Mouse (Mus musculus) left cerebral cortex, postnatal 25 days (tissue): ENCODE results near the gene Rassf7. TPM values are rescaled to one million over a fixed set of nuclear protein-coding genes. Genes with fewer than 3 reads are reported as not detected.
A peak's percentile ranks its signal among the peaks of the same experiment; 100 is the strongest.

Source experiments
- DNase-seq, 2 experiments: peaks; one replicate each; pipeline ENCODE4 v3.0.0; 2022; ENCODE audit warnings: low spot score in 2 of 2, mixed read lengths in 1 of 2
- intact Hi-C: fragments of 180-260 bp; cut with DNase I; formaldehyde crosslinking; loops from one replicate; pipeline ENCODE4 v1.15.1; 2025
- microRNA-seq, 2 experiments: library from miRNA; unstranded; fragments of <30 nt; microRNA quantifications; one replicate each; pipeline ENCODE4 v1.2.0; 2022
- total RNA-seq, 2 experiments: library from RNA; stranded (reverse); gene quantifications; 2 replicates each; pipeline ENCODE4 v1.2.3; 2021

Gene Rassf7
- total RNA-seq, 2 experiments from 2014 or later = 0.78 to 1.5 TPM

DNA sequence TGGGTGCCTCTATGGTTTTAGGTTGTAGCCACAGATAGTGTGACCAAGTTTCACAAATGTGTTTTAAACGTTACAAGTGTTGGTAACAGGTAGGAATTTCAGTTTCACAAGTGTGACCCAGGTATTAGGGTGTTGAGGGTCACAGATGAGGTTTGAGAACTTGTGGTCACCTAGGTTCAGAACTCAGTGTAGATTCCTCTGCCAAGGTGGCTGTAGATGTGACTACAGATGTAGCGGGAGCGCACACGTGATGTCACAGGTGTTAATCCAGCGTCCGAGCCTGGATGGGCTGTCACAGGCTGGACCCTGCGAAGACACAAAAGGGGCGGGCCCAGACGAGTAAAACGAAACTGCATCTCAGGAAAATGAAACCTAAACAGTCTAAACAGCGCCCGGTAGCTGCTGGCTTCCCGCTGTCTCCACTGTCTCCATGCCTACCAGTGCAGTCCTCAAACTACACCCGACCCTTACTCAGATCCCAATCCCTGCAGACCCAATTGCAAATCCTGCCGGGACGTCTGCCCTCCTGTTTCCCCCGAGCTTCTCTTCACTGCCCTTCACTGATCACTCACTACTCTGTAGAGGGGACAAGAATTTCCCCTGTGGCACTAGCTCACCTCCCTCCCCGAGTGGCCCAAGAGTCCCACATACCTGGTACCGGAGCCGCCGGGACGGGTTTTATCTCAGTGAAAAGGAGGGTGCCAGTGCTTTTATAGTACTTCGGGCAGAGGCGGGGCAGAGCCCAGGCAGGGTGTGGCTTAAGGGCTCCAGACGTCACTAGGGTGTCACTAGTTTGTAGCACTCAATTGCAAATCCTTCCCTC lies 50.3 kb downstream of the Rassf7 start, which contains the start of gene Irf7:
Gene Irf7 (minus strand): TSS at position 743 of the 823 bp plus-strand sequence.
- DNase-seq = peak in 1 of 2 experiments; percentile 21
- intact Hi-C loops = loop anchor here (5.0 kb wide), 1 partner anchor 96 kb away; no protein-coding TSS in a partner anchor

Small RNA genes within 50 kb of the gene (microRNA-seq; reads per million reads assigned to microRNA genes)
- gene Mir210 = 82.3 to 117 reads per million in 2 experiments

Other genes starting within 250 kb of the Rassf7 start
- gene Ifitm1, start 248.6 kb upstream of the Rassf7 start, total RNA-seq = 1 to 10 TPM; 1.7 to 2.9 TPM
- gene Ifitm3, start 205.1 kb upstream of the Rassf7 start, total RNA-seq = 10 to 100 TPM in 1 of 2 experiments, 1 to 10 TPM in 1; 9.9 to 13.5 TPM
- gene Ifitm6, start 197.9 kb upstream of the Rassf7 start, total RNA-seq = not detected
- gene Gm17387, start 186.7 kb upstream of the Rassf7 start, total RNA-seq = not detected
- 10 to 100 TPM; 79.6 to 84.3 TPM for gene B4galnt4, start 154.8 kb upstream of the Rassf7 start, total RNA-seq
- under 1 TPM in 1 of 2 experiments, not detected in 1; 0.21 TPM for gene Pkp3, start 137.6 kb upstream of the Rassf7 start, total RNA-seq
- gene Sigirr, start 115.3 kb upstream of the Rassf7 start, total RNA-seq = 1 to 10 TPM; 2.9 to 3.2 TPM
- gene Ano9, start 98.1 kb upstream of the Rassf7 start, total RNA-seq = not detected
- 10 to 100 TPM; 47.3 to 53.6 TPM for gene Ptdss2, start 93.5 kb upstream of the Rassf7 start, total RNA-seq
- 10 to 100 TPM; 30.5 to 32.9 TPM for gene Rnh1, start 43.0 kb upstream of the Rassf7 start, total RNA-seq
- 100 to 1,000 TPM; 279 to 287 TPM for gene Hras, start 21.9 kb upstream of the Rassf7 start, total RNA-seq
- gene Lrrc56, start 21.7 kb upstream of the Rassf7 start, total RNA-seq = 1 to 10 TPM; 3.1 to 4.4 TPM
- not detected for gene Lmntd2, start 1.8 kb upstream of the Rassf7 start, total RNA-seq
- 10 to 100 TPM; 75.5 to 76.4 TPM for gene Phrf1, start 12.9 kb downstream of the Rassf7 start, total RNA-seq
- 1 to 10 TPM in 1 of 2 experiments, under 1 TPM in 1; 0.78 to 1.1 TPM for gene Irf7, start 50.6 kb downstream of the Rassf7 start, total RNA-seq
- not detected for gene Cdhr5, start 60.9 kb downstream of the Rassf7 start, total RNA-seq
- gene Sct, start 63.3 kb downstream of the Rassf7 start, total RNA-seq = not detected
- gene Drd4, start 76.1 kb downstream of the Rassf7 start, total RNA-seq = under 1 TPM; 0.41 to 0.66 TPM
- 10 to 100 TPM; 71.8 to 76.6 TPM for gene Deaf1, start 111.8 kb downstream of the Rassf7 start, total RNA-seq
- gene Tmem80, start 111.9 kb downstream of the Rassf7 start, total RNA-seq = 10 to 100 TPM; 33.4 to 34.6 TPM
- 1 to 10 TPM; 3.0 to 3.3 TPM for gene Eps8l2, start 123.0 kb downstream of the Rassf7 start, total RNA-seq
- gene Taldo1, start 176.3 kb downstream of the Rassf7 start, total RNA-seq = 100 to 1,000 TPM; 103 TPM
- gene Gatd1, start 198.3 kb downstream of the Rassf7 start, total RNA-seq = 10 to 100 TPM; 41.3 to 48.4 TPM
- gene Cend1, start 213.6 kb downstream of the Rassf7 start, total RNA-seq = 100 to 1,000 TPM; 288 to 314 TPM
- 100 to 1,000 TPM; 292 to 311 TPM for gene Slc25a22, start 222.0 kb downstream of the Rassf7 start, total RNA-seq
- under 1 TPM; 0.64 to 0.96 TPM for gene Pidd1, start 228.2 kb downstream of the Rassf7 start, total RNA-seq
- gene Rplp2, start 231.5 kb downstream of the Rassf7 start, total RNA-seq = 100 to 1,000 TPM; 488 to 498 TPM
- gene Pnpla2, start 239.3 kb downstream of the Rassf7 start, total RNA-seq = 10 to 100 TPM; 21.4 to 28.6 TPM
- gene Cracr2b, start 245.2 kb downstream of the Rassf7 start, total RNA-seq = 1 to 10 TPM; 2.5 to 4.1 TPM